Mouse (Mus musculus) spleen, adult 2 months (tissue): ENCODE results near the gene Btbd19. TPM values are rescaled to one million over a fixed set of nuclear protein-coding genes. Genes with fewer than 3 reads are reported as not detected.

ENCODE experiments used
- DNase-seq, 2 experiments: peaks; one replicate each; pipeline versions ENCODE4 v3.0.0 to v3.0.0-alpha.2; 2012 to 2021; ENCODE audit warnings: low spot score in 2 of 2, low read depth in 1 of 2
- H3K27ac ChIP-seq: fragments of 200-500 bp; 2 replicates; pipeline ENCODE4 v1.5.1; 2012; ENCODE audit warnings: low read length, inconsistent platforms; ENCODE audit not compliant: insufficient read depth
- H3K27me3 ChIP-seq: fragments of 200-500 bp; 2 replicates; pipeline ENCODE4 v1.6.1; 2012; ENCODE audit warnings: mild to moderate bottlenecking, moderate library complexity, low read length, inconsistent platforms; ENCODE audit not compliant: control insufficient read depth, insufficient read depth
- H3K36me3 ChIP-seq: fragments of 200-500 bp; 2 replicates; pipeline ENCODE4 v1.6.1; 2012; ENCODE audit warnings: mild to moderate bottlenecking, low read length, inconsistent platforms; ENCODE audit not compliant: control insufficient read depth, insufficient read depth
- H3K4me1 ChIP-seq: fragments of 200-500 bp; 2 replicates; pipeline ENCODE4 v1.6.1; 2011; ENCODE audit warnings: inconsistent platforms; ENCODE audit not compliant: control insufficient read depth, insufficient read depth, insufficient read length
- H3K4me3 ChIP-seq: fragments of 200-500 bp; 2 replicates; pipeline ENCODE4 v1.5.1; 2011; ENCODE audit warnings: mild to moderate bottlenecking, inconsistent platforms; ENCODE audit not compliant: insufficient read depth, insufficient read length; ENCODE audit errors: extremely low read depth
- CTCF ChIP-seq: fragments of 200-500 bp; IDR thresholded peaks from 2 replicates; pipeline ENCODE4 v1.5.1; 2011; ENCODE audit warnings: mild to moderate bottlenecking, inconsistent platforms; ENCODE audit not compliant: insufficient read depth, insufficient read length, insufficient replicate concordance; ENCODE audit errors: extremely low read depth
- POLR2A ChIP-seq: fragments of 200-500 bp; IDR thresholded peaks from 2 replicates; pipeline ENCODE4 v1.6.1; 2011; ENCODE audit warnings: low read depth, low read length, inconsistent platforms
- WGBS: fragments of 180-500 bp; shearing (Covaris S2); methylation state at CpG from one replicate; pipeline ENCODE4 v1.1.7; 2018; 5-methylcytosine and 5-hydroxymethylcytosine counted together
- polyA plus RNA-seq: library from polyadenylated mRNA; depleted of rRNA; stranded (reverse); fragments of >200 nt; gene quantifications from 2 replicates; pipeline ENCODE4 v1.2.3, GENCODE M21; 2012

Btbd19 gene
- polyA plus RNA-seq, 1 experiment, result 15.4 TPM

DNA sequence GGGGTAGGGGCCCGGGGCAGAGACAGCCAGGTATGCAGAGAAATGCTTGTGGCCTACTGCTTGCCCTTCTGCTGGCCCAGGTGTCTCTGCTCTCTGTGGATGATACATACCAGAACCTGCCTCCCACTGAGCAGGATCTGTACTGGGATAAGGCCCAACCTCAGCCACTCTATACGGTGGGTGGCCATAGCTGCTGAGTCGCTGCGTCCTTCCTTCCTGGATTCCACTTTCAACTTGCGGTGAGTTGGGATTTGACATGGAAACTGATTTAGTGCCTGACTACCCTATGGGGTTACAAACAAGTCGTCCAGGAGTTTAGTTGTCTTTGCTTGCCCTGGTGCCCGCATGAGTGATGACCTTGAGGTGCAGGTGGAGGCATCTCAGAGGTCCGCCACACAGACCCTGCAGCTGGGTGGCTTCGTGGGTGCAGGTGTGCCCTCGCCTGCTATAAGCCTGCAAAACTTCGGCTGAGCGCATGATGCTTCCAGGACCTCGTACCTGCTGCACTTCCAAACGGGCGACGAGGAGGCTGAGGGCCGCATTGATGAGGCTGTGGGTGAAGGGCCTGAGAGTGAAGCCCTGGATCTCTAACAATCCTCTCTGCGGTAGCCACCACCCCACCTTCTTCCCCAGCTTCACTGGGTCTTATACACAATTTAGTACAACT, 22.7 kb upstream of the Btbd19 start:
- no peak overlapping the region for H3K4me3 ChIP-seq
- TF ChIP-seq CTCF (no peak), POLR2A (no peak)
- no peaks in the 10 kb centered on the region for H3K27me3 ChIP-seq
- H3K4me1 ChIP-seq, result no peaks in the 10 kb centered on the region
- H3K27ac ChIP-seq, result no peak overlapping the region
- WGBS, result 84% methylated on average over 18 of the region's 18 CpGs
- peaks cover 24% of the 10 kb centered on the region for H3K36me3 ChIP-seq
- no peak for DNase-seq

DNA sequence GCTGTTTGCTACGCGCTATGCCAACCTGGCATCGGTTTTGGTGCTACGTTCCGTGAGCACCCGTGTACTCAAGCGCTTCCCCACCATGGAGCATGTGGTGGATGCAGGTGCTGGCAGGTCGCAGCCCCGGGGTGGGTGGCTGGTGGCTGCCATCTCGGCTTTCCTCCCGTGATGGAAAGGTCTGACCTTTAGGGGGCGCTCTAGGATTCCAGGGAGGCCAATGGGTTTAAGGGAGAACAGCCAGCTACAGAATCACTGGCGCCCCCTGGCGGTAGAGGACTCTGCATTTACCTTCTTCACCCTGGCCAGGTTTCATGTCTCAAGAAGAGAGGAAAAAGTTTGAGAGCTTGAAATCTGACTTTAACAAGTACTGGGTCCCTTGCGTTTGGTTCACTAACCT, 20.7 kb upstream of the Btbd19 start:
- Histone ChIP-seq H3K4me1 (no peaks in the 10 kb centered on the region), H3K4me3 (no peak overlapping the region), H3K27me3 (no peaks in the 10 kb centered on the region), H3K36me3 (peaks cover 9% of the 10 kb centered on the region; the same call in 1 of the 2 replicates), H3K27ac (no peak overlapping the region)
- peak; percentile 88; the same call in 1 of the 2 replicates for TF ChIP-seq CTCF
- no peak for TF ChIP-seq POLR2A
- 50% methylated on average over 15 of the region's 15 CpGs for WGBS
- DNase-seq, result peak; percentile 79 to 84

DNA sequence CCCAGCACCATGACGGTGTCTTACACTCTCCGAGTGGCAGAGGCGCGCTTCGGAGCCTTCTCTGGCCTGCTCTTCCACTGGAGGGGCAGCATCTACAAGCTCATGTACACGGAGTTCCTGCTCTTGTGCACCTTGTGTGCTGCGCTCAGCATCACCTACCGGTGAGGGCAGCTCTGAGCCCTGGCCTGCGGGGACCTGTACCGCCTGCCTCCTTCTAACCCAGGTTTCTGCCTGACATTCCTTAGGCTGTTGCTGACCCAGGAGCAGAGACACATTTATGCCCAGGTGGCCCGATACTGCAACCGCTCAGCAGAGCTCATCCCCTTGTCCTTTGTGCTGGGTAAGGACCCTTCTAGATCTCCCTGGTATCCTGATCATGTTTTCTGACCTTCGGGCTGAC, 19.7 kb upstream of the Btbd19 start:
- peaks cover 4% of the 10 kb centered on the region; the same call in 1 of the 2 replicates for H3K36me3 ChIP-seq
- TF ChIP-seq CTCF (no peak), POLR2A (no peak)
- no peak overlapping the region for H3K27ac ChIP-seq
- no peak overlapping the region for H3K4me3 ChIP-seq
- H3K4me1 ChIP-seq, result no peaks in the 10 kb centered on the region
- DNase-seq, result no peak
- no peaks in the 10 kb centered on the region for H3K27me3 ChIP-seq
- 91% methylated on average over 13 of the region's 13 CpGs for WGBS

DNA sequence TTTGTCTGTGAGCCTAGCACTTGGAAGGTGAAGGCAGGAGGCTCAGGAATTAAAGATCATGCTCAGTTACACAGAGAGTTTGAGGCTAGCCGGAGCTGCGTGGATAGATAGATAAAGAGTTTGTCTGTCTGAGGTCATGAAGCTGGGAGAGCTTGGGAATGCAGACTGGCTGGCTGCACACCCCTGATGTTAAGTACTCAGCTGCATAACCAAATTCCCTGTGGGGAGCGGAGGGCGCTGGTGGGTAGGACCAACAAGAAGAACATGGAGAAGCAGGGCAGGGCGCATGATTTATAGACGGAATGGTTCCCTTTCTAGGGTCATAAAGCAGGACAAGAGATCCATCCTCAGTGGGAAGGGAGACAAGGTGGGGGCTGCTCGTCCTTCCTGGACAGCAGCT, 17.5 kb upstream of the Btbd19 start:
- H3K27ac ChIP-seq, result no peak overlapping the region

DNA sequence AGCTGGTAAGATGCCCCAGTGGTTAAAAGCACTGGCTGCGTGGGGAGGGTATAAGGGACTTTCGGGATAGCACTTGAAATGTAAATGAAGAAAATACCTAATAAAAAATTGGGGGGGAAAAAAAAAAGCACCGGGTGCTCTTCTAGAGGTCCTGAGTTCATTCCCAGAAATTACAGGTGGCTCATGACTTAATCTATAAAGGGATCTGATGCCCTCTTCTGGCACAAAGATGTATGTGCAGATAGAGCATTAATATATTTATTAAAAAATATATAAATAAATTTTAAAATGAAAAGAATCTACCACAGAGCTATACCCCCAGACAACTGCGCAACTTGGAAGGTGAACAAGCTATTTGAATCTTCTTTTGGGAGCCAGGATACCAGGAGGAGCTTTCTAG, 15.1 kb upstream of the Btbd19 start:
- no peaks in the 10 kb centered on the region for H3K4me1 ChIP-seq
- no peak overlapping the region for H3K4me3 ChIP-seq
- TF ChIP-seq POLR2A, result no peak
- no peak for TF ChIP-seq CTCF
- H3K36me3 ChIP-seq, result no peaks in the 10 kb centered on the region
- no peaks in the 10 kb centered on the region for H3K27me3 ChIP-seq
- no peak overlapping the region for H3K27ac ChIP-seq
- WGBS, result 30% methylated on average over 4 of the region's 4 CpGs
- DNase-seq, result no peak

More for the DNA sequence above, 17.5 kb upstream of the Btbd19 start:
- H3K4me3 ChIP-seq, result no peak overlapping the region
- 81% methylated on average over 7 of the region's 7 CpGs for WGBS
- no peak for DNase-seq
- H3K36me3 ChIP-seq, result no peaks in the 10 kb centered on the region
- H3K27me3 ChIP-seq, result no peaks in the 10 kb centered on the region
- no peaks in the 10 kb centered on the region for H3K4me1 ChIP-seq
- TF ChIP-seq CTCF (no peak), POLR2A (no peak)

DNA sequence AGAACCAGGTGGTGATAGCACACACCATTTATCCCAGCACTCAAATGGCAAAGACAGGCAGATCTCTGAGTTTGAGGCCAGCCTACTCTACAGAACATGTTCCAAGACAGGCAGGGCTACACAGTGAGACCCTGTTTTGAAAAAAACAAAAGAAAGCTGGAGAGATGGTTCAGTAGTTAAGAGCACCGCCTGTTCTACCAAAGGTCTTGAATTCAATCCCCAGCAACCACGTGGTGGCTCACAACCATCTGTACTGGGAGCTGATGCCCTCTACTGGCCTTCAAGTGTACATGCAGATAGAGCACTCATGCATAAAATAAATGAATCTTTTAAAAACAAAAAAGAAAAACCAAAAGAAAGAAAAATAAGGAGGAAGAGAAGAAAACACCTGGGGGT, 13.7 kb upstream of the Btbd19 start:
- 0% methylated on average over 2 of the region's 2 CpGs for WGBS
- Histone ChIP-seq H3K4me3 (no peak overlapping the region), H3K27ac (no peak overlapping the region), H3K4me1 (no peaks in the 10 kb centered on the region; the same call in 1 of the 2 replicates), H3K36me3 (no peaks in the 10 kb centered on the region), H3K27me3 (no peaks in the 10 kb centered on the region)
- DNase-seq, result peak; percentile 44 to 54
- TF ChIP-seq CTCF, result peak; percentile 57; the same call in 1 of the 2 replicates
- TF ChIP-seq POLR2A, result no peak

DNA sequence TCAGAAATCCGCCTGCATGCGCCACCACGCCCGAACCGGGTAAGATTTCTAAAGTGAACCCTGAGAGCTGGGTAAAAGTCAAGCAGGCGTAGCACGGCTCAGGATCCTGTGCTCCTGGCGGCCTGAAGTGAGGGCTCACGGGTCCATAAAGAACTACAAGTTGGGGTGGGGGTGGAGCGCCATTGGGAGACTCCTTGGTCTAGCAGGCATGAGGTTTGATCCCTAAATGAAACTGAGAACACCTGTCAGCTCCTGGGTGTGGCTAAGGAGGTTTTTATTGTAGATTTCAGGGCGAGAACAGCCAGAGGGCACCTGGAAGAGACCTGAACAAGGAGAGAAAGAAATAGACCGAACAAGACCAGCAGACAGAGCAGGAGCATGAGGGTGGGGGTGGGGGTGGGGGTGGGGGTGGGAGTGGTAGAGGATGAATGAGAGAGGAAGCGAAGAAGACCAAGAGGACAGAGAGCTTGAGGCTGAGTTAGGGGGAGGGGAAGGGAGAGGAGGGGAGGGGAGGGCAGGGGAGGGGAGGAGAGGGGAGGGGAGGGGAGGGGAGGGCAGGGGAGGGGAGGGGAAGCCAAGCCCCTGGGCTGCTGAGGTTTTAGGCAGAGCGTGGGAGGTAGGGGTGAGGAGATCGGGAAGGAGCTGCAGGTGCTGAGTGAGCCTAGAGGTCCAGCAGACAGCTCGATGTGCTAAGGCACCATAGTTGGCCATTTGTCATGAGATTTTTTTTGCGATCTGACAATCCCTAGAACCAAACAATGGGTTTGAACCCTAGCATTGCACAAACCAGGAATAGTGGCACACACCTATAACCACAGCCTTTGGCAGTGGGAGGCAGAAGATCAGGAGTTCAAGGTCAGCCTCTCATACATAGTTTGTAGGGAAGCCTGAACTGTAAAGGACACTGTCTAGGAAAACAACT, 13.0 kb upstream of the Btbd19 start:
- no peak for DNase-seq
- Histone ChIP-seq H3K36me3 (no peaks in the 10 kb centered on the region), H3K4me1 (no peaks in the 10 kb centered on the region; the same call in 1 of the 2 replicates), H3K27me3 (no peaks in the 10 kb centered on the region), H3K27ac (no peak overlapping the region), H3K4me3 (no peak overlapping the region)
- TF ChIP-seq POLR2A (no peak), CTCF (no peak)
- 76% methylated on average over 16 of the region's 17 CpGs for WGBS
